Mouse (Mus musculus): ENCODE results near the gene B3gnt7. TPM values are rescaled to one million over a fixed set of nuclear protein-coding genes. Genes with fewer than 3 reads are reported as not detected.
A peak's percentile ranks its signal among the peaks of the same experiment; 100 is the strongest.

The B3gnt7 gene
- polyA plus RNA-seq (2011; ENCODE audit: insufficient read length, low read depth, missing spikeins), result 0.19 TPM in 1 of 2 replicates, not detected in the other

DNA sequence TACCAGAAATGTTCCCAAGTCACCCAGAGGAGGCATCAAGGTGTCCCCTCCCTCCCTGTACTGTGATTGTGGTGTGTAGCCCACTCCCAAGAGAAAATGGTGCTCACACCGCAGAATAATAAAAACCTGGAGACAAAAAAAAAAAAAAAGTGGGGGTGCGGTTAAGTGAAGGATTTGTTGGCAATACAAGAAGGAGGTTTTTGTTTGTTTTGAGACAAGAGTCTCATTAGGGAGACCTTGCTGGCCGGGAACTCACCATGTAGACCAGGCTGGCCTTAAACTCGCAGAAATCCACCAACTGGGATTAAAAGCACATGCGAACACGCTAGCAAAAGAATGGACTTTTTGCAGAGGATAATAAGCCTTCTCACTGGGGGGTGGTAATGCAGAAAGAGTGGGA lies at the start of gene B3gnt7:
Gene B3gnt7 (plus strand): TSS at position 301 of the 400 bp plus-strand sequence.
- Histone ChIP-seq H3K27ac (ENCODE audit: insufficient read depth, low read length) (no peak within 1 kb of the TSS), H3K4me1 (ENCODE audit: control insufficient read depth, insufficient read depth, low read length) (no peaks in the 10 kb centered on the region), H3K4me3 (ENCODE audit: insufficient read depth, low read length) (peak within 1 kb of the TSS; percentile 36)
- TF ChIP-seq POLR2A (IDR thresholded peaks at IDR 0.05; ENCODE audit: low read depth, low read length) (no peak), CTCF (IDR thresholded peaks at IDR 0.05; ENCODE audit: borderline replicate concordance, insufficient read depth, low read length) (no peak)

DNA sequence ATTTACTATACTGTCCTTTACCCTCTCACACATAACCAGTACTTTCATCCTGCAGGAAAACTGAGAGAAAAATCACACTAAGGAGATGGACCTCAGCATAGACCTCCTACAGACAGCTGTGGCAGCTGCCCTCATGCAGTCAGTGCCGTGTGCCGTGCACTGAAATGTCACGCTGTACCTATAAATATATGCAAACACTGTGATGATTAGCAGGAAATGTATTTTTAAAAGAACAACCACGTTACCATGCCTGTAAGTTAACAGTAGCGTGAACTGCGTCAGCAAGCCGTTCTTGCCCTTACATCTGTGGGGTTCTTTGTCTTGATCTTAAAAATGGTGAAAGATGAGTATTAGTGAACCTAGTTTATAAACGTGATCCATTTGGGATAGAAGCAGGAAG lies 49.2 kb upstream of the B3gnt7 start:
- Histone ChIP-seq H3K27ac (ENCODE audit: insufficient read depth, low read length) (no peak overlapping the region), H3K4me3 (ENCODE audit: insufficient read depth, low read length) (no peak overlapping the region), H3K4me1 (ENCODE audit: control insufficient read depth, insufficient read depth, low read length) (no peaks in the 10 kb centered on the region)
- TF ChIP-seq POLR2A (IDR thresholded peaks at IDR 0.05; ENCODE audit: low read depth, low read length) (no peak), CTCF (IDR thresholded peaks at IDR 0.05; ENCODE audit: borderline replicate concordance, insufficient read depth, low read length) (no peak)

DNA sequence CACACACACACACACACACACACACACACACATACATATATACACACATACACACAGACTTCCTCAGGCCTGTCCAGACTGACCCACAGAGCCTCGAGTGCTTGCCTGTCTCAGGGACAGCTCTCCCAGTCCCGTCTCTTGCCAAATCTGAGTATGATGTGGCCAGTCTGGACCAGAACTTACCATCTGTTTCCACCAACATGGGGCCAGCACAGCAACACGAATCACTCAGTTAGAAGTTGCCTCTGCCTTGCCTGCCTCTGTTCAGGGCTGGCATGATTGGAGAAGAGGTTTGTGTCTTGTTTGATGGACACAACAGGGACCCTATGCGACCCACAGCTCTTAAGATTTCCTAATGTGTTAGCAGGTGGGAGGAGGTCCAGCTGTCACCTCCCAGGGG lies 46.3 kb upstream of the B3gnt7 start:
- no peak for TF ChIP-seq CTCF (IDR thresholded peaks at IDR 0.05; ENCODE audit: borderline replicate concordance, insufficient read depth, low read length)
- TF ChIP-seq POLR2A (IDR thresholded peaks at IDR 0.05; ENCODE audit: low read depth, low read length), result no peak
- Histone ChIP-seq H3K4me3 (ENCODE audit: insufficient read depth, low read length) (no peak overlapping the region), H3K4me1 (ENCODE audit: control insufficient read depth, insufficient read depth, low read length) (no peaks in the 10 kb centered on the region), H3K27ac (ENCODE audit: insufficient read depth, low read length) (no peak overlapping the region)

DNA sequence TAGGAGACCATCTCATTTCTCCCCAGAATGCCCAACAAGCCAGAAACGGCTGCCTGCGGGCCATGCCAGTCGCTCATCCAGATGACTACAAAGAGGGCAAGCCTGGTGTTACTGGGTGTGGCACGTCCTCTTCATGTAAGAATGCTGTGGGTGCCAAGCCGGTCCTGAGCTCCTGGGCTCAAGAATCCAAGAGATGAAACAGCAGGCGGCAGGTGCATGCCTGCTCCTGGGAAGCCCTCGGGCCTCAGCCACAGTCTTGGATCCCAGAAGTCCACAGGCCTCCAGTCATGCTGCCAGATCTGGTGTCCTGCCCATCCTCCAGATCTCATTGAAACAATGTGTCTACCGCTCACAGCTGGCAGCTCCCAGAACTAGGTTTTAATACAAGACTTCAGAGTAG lies 45.4 kb upstream of the B3gnt7 start:
- no peak overlapping the region for H3K4me3 ChIP-seq (ENCODE audit: insufficient read depth, low read length)
- H3K4me1 ChIP-seq (ENCODE audit: control insufficient read depth, insufficient read depth, low read length), result no peaks in the 10 kb centered on the region
- no peak for TF ChIP-seq CTCF (IDR thresholded peaks at IDR 0.05; ENCODE audit: borderline replicate concordance, insufficient read depth, low read length)
- no peak for TF ChIP-seq POLR2A (IDR thresholded peaks at IDR 0.05; ENCODE audit: low read depth, low read length)
- H3K27ac ChIP-seq (ENCODE audit: insufficient read depth, low read length), result no peak overlapping the region

DNA sequence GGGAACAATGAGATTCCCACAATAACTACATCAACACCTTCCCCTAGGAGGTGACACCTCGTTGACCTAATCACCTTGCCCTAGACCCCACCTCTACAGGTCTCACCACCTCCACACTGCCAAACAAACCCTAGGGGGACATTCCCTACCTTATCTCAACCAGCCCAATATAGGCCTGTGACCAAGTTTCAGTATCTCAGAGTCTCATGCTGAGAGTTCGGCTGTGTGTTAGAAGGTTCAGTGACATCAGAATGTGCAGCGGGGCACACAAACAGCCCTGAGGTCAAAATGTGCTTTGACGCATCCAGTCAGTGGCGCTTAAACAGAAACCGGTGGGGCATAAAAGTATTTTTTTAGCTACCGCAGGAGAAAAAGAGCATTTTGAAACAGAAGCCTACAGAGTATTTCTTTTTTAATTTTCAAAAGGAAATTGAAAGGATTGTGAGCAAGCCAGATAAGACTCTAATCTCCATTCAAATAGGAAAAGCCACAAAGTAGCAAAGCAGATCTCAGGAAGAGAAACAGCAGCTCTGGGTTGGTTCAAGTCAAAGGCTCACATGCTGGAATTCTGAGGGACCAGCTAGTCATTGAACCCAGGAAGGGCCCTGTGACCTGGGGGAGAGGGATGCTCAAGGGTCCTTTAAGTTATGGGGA lies 44.3 kb upstream of the B3gnt7 start:
- H3K4me1 ChIP-seq (ENCODE audit: control insufficient read depth, insufficient read depth, low read length), result no peaks in the 10 kb centered on the region
- H3K27ac ChIP-seq (ENCODE audit: insufficient read depth, low read length), result no peak overlapping the region
- H3K4me3 ChIP-seq (ENCODE audit: insufficient read depth, low read length), result no peak overlapping the region
- TF ChIP-seq POLR2A (IDR thresholded peaks at IDR 0.05; ENCODE audit: low read depth, low read length) (no peak), CTCF (IDR thresholded peaks at IDR 0.05; ENCODE audit: borderline replicate concordance, insufficient read depth, low read length) (no peak)

DNA sequence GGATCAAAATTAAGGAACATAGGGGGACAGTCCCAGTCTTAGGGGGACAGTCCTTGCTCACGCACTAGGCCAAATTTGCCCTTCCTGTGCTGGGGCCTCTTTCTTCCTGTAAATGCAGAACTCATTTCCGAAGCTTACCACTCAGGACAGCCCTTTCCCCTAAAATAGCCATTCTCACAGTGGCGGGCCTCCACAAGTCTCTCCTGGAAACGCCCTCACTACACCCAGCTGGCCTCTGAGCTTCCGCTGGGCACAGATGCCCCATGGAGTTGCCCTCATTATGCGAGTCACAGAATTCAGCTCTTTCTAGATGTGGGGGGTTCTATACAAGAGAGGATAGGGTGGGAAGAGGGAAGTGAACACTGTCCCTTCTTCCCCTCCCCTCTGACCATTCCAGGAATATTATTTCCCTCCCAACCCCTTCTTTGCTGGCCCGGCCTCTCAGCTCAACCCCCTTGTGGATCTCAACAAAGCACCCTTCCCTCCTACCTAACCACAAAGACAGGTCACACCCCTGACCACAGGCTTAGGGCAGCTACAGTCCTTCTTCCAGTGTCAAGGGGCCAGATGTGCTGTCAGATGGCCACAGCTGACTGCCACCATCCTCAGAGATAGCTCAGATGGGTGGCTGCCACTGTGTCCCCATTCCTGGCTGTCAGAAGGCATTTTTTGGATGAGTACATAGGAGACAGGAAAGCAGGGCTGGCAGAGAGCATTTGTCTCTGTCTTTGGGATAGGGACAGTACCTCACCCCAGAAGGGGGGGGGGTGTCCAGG lies 38.9 kb upstream of the B3gnt7 start:
- TF ChIP-seq CTCF (IDR thresholded peaks at IDR 0.05; ENCODE audit: borderline replicate concordance, insufficient read depth, low read length) (no peak), POLR2A (IDR thresholded peaks at IDR 0.05; ENCODE audit: low read depth, low read length) (no peak)
- Histone ChIP-seq H3K27ac (ENCODE audit: insufficient read depth, low read length) (no peak overlapping the region), H3K4me1 (ENCODE audit: control insufficient read depth, insufficient read depth, low read length) (0 out of 2 replicates have a peak, but pooled peaks cover under 1% of the 10 kb centered on the region), H3K4me3 (ENCODE audit: insufficient read depth, low read length) (no peak overlapping the region)

DNA sequence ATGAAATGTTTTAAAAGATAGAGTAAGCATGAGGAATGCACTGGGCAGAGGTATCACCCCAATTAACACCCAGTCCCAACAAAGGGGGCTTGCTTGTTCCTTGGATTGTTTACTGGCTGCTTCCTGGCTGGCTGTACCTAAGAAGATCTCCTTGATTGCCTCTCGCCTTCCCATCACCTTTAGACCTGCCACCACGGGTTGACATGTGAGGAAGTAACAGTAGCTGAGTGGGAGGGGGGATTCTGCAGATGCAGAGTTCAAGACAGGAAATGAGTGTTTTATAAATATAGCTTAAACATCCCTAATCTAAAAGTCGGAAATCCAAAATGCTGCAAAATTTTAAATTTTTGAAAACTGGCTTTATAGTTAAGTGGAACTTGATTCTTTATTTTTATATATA lies 37.6 kb upstream of the B3gnt7 start:
- Histone ChIP-seq H3K4me3 (ENCODE audit: insufficient read depth, low read length) (no peak overlapping the region), H3K27ac (ENCODE audit: insufficient read depth, low read length) (no peak overlapping the region), H3K4me1 (ENCODE audit: control insufficient read depth, insufficient read depth, low read length) (0 out of 2 replicates have a peak, but pooled peaks cover 2% of the 10 kb centered on the region)
- TF ChIP-seq CTCF (IDR thresholded peaks at IDR 0.05; ENCODE audit: borderline replicate concordance, insufficient read depth, low read length) (no peak), POLR2A (IDR thresholded peaks at IDR 0.05; ENCODE audit: low read depth, low read length) (no peak)

DNA sequence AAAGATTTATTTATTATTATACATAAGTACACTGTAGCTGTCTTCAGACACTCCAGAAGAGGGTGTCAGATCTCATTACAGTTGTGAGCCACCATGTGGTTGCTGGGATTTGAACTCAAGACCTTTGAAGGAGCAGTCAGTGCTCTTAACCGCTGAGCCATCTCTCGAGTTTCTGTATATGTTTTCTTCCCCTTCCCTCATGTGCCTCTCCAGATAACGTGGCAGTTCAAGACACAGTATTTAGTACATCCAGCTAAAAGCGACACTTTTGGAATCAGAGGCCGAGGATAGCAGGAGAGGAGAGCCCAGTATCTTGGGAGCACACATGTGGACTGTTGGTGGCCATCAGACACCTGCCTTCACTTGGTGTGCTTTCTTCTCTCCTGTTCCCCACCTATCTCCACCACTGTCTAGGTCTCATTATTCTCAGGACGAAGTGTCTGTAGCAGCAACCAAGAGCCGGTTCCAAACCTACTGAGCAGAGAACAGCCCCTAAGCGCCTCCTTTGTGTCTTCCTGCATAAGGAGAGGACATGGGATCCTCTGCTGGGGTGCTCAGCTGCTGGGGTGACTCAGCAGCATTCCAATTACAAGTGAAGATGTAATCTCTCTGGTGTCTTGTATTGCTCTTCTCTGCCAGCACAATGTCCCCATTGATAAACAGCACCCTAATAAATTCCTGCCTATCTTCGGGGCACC lies 34.0 kb upstream of the B3gnt7 start:
- TF ChIP-seq POLR2A (IDR thresholded peaks at IDR 0.05; ENCODE audit: low read depth, low read length) (no peak), CTCF (IDR thresholded peaks at IDR 0.05; ENCODE audit: borderline replicate concordance, insufficient read depth, low read length) (no peak)
- H3K4me1 ChIP-seq (ENCODE audit: control insufficient read depth, insufficient read depth, low read length), result 0 out of 2 replicates have a peak, but pooled peaks cover 2% of the 10 kb centered on the region
- no peak overlapping the region for H3K27ac ChIP-seq (ENCODE audit: insufficient read depth, low read length)
- H3K4me3 ChIP-seq (ENCODE audit: insufficient read depth, low read length), result no peak overlapping the region

DNA sequence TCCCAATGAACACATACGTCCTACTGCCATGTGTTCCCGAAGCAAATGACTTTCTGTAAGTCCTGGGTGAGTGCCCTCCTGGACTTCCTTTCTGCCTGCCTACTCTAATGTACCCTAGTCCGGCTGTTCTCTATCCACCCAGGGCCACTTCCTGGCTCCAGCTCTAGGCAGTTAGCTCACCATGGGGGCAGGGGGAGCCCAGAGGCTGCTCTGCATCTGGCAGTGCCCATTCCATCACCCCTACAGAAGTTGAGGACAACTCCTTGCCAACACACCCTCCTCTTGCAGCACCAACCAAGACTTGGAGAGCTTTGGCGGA lies 33.5 kb upstream of the B3gnt7 start:
- no peak overlapping the region for H3K4me3 ChIP-seq (ENCODE audit: insufficient read depth, low read length)
- TF ChIP-seq CTCF (IDR thresholded peaks at IDR 0.05; ENCODE audit: borderline replicate concordance, insufficient read depth, low read length), result no peak
- no peak for TF ChIP-seq POLR2A (IDR thresholded peaks at IDR 0.05; ENCODE audit: low read depth, low read length)
- H3K27ac ChIP-seq (ENCODE audit: insufficient read depth, low read length), result no peak overlapping the region
- H3K4me1 ChIP-seq (ENCODE audit: control insufficient read depth, insufficient read depth, low read length), result 0 out of 2 replicates have a peak, but pooled peaks cover 2% of the 10 kb centered on the region

Measured in embryonic fibroblast, embryonic 13.5 days (primary cell).